Mouse (Mus musculus) c-Kit-positive CD71-positive TER-119-negative erythroid progenitor cells, embryonic 14.5 days (primary cell): ENCODE data around the gene Galm.

Source experiments
- DNase-seq: peaks from one replicate; pipeline ENCODE4 v3.0.0-alpha.2; 2013; ENCODE audit warnings: low read depth

The Galm gene

GRCm38 (mm10) chr17:80128476-80128990, 1.3 kb downstream of the Galm start:
- no peak for DNase-seq

GRCm38 (mm10) chr17:80129387-80129786, 2.1 kb downstream of the Galm start:
- DNase-seq: no peak

GRCm38 (mm10) chr17:80130718-80131430, 3.6 kb downstream of the Galm start:
- DNase-seq: no peak

GRCm38 (mm10) chr17:80131431-80131766, 4.1 kb downstream of the Galm start:
- DNase-seq: no peak

- no peak for DNase-seq
Observed at GRCm38 (mm10) chr17:80131838-80132237, 4.6 kb downstream of the Galm start.

- DNase-seq: no peak
Observed at GRCm38 (mm10) chr17:80132502-80132901, 5.2 kb downstream of the Galm start.

GRCm38 (mm10) chr17:80138434-80139162, 11.3 kb downstream of the Galm start:
- DNase-seq: no peak

- no peak for DNase-seq
Observed at GRCm38 (mm10) chr17:80139753-80140444, 12.6 kb downstream of the Galm start.

GRCm38 (mm10) chr17:80143478-80144232, 16.4 kb downstream of the Galm start:
- DNase-seq: no peak

GRCm38 (mm10) chr17:80145210-80145609, 17.9 kb downstream of the Galm start:
- no peak for DNase-seq

GRCm38 (mm10) chr17:80145771-80146170, 18.5 kb downstream of the Galm start:
- no peak for DNase-seq

GRCm38 (mm10) chr17:80148053-80148994, 21.1 kb downstream of the Galm start:
- no peak for DNase-seq

GRCm38 (mm10) chr17:80148995-80149388, 21.7 kb downstream of the Galm start:
- no peak for DNase-seq

GRCm38 (mm10) chr17:80151353-80151752, 24.1 kb downstream of the Galm start:
- no peak for DNase-seq

- DNase-seq: peak; percentile 9
Observed at GRCm38 (mm10) chr17:80152767-80153630, 25.7 kb downstream of the Galm start.

GRCm38 (mm10) chr17:80153631-80154030, 26.4 kb downstream of the Galm start:
- DNase-seq: no peak

GRCm38 (mm10) chr17:80156905-80157304, 29.6 kb downstream of the Galm start:
- DNase-seq: no peak

- no peak for DNase-seq
Observed at GRCm38 (mm10) chr17:80157489-80157888, 30.2 kb downstream of the Galm start.

GRCm38 (mm10) chr17:80160454-80160853, 33.2 kb downstream of the Galm start:
- no peak for DNase-seq

GRCm38 (mm10) chr17:80163991-80164390, 36.7 kb downstream of the Galm start:
- DNase-seq: no peak
